Mouse (Mus musculus): ENCODE measurements around the gene Stac3. TPM values are rescaled to one million over a fixed set of nuclear protein-coding genes. Genes with fewer than 3 reads are reported as not detected.
A peak's percentile ranks its signal among the peaks of the same experiment; 100 is the strongest.

Gene Stac3
- polyA plus RNA-seq, 1 experiment: 9.8 TPM

- TF ChIP-seq CTCF (IDR thresholded peaks at IDR 0.05; ENCODE audit: borderline replicate concordance, extremely low read depth, insufficient read depth, insufficient read length) (no peak), POLR2A (IDR thresholded peaks at IDR 0.05; ENCODE audit: borderline replicate concordance, extremely low read depth, insufficient read depth, insufficient read length, poor library complexity, severe bottlenecking) (no peak)
- peak; percentile 96 for DNase-seq (ENCODE audit: low read depth)
Observed at GRCm38 (mm10) chr10:127509837-127510701, 8.6 kb downstream of the Stac3 start.

- no peak for TF ChIP-seq POLR2A (IDR thresholded peaks at IDR 0.05; ENCODE audit: borderline replicate concordance, extremely low read depth, insufficient read depth, insufficient read length, poor library complexity, severe bottlenecking)
- TF ChIP-seq CTCF (IDR thresholded peaks at IDR 0.05; ENCODE audit: borderline replicate concordance, extremely low read depth, insufficient read depth, insufficient read length): no peak
- DNase-seq (ENCODE audit: low read depth): peak; percentile 81
Observed at GRCm38 (mm10) chr10:127510895-127511617, 9.6 kb downstream of the Stac3 start.

GRCm38 (mm10) chr10:127511634-127512306 lies 10.3 kb downstream of the Stac3 start:
- TF ChIP-seq CTCF (IDR thresholded peaks at IDR 0.05; ENCODE audit: borderline replicate concordance, extremely low read depth, insufficient read depth, insufficient read length) (peak; percentile 14; the same call in 1 of the 2 replicates), POLR2A (IDR thresholded peaks at IDR 0.05; ENCODE audit: borderline replicate concordance, extremely low read depth, insufficient read depth, insufficient read length, poor library complexity, severe bottlenecking) (0 out of 2 replicates have a peak, but pooled peaks have one; percentile 14)
- DNase-seq (ENCODE audit: low read depth): peak; percentile 91

GRCm38 (mm10) chr10:127512307-127512666 lies 10.8 kb downstream of the Stac3 start:
- DNase-seq (ENCODE audit: low read depth): no peak
- TF ChIP-seq POLR2A (IDR thresholded peaks at IDR 0.05; ENCODE audit: borderline replicate concordance, extremely low read depth, insufficient read depth, insufficient read length, poor library complexity, severe bottlenecking) (no peak), CTCF (IDR thresholded peaks at IDR 0.05; ENCODE audit: borderline replicate concordance, extremely low read depth, insufficient read depth, insufficient read length) (no peak)

GRCm38 (mm10) chr10:127512813-127513212 lies 11.3 kb downstream of the Stac3 start:
- peak; percentile 97 for DNase-seq (ENCODE audit: low read depth)
- TF ChIP-seq CTCF (IDR thresholded peaks at IDR 0.05; ENCODE audit: borderline replicate concordance, extremely low read depth, insufficient read depth, insufficient read length): peak; percentile 100
- no peak for TF ChIP-seq POLR2A (IDR thresholded peaks at IDR 0.05; ENCODE audit: borderline replicate concordance, extremely low read depth, insufficient read depth, insufficient read length, poor library complexity, severe bottlenecking)

- TF ChIP-seq POLR2A (IDR thresholded peaks at IDR 0.05; ENCODE audit: borderline replicate concordance, extremely low read depth, insufficient read depth, insufficient read length, poor library complexity, severe bottlenecking) (no peak), CTCF (IDR thresholded peaks at IDR 0.05; ENCODE audit: borderline replicate concordance, extremely low read depth, insufficient read depth, insufficient read length) (no peak)
Observed at GRCm38 (mm10) chr10:127513501-127514091, 12.1 kb downstream of the Stac3 start.

GRCm38 (mm10) chr10:127514111-127514698 lies 12.7 kb downstream of the Stac3 start:
- no peak for TF ChIP-seq CTCF (IDR thresholded peaks at IDR 0.05; ENCODE audit: borderline replicate concordance, extremely low read depth, insufficient read depth, insufficient read length)
- no peak for TF ChIP-seq POLR2A (IDR thresholded peaks at IDR 0.05; ENCODE audit: borderline replicate concordance, extremely low read depth, insufficient read depth, insufficient read length, poor library complexity, severe bottlenecking)
- no peak for DNase-seq (ENCODE audit: low read depth)

More at GRCm38 (mm10) chr10:127513501-127514091, 12.1 kb downstream of the Stac3 start:
- DNase-seq (ENCODE audit: low read depth): peak; percentile 89

GRCm38 (mm10) chr10:127514764-127515163 lies 13.3 kb downstream of the Stac3 start, which contains the start of gene Ndufa4l2:
Ndufa4l2 (plus strand) TSS chr10:127514967.
- DNase-seq (ENCODE audit: low read depth): no peak
- TF ChIP-seq POLR2A (IDR thresholded peaks at IDR 0.05; ENCODE audit: borderline replicate concordance, extremely low read depth, insufficient read depth, insufficient read length, poor library complexity, severe bottlenecking) (no peak), CTCF (IDR thresholded peaks at IDR 0.05; ENCODE audit: borderline replicate concordance, extremely low read depth, insufficient read depth, insufficient read length) (no peak)

- no peak for DNase-seq (ENCODE audit: low read depth)
- TF ChIP-seq POLR2A (IDR thresholded peaks at IDR 0.05; ENCODE audit: borderline replicate concordance, extremely low read depth, insufficient read depth, insufficient read length, poor library complexity, severe bottlenecking) (no peak), CTCF (IDR thresholded peaks at IDR 0.05; ENCODE audit: borderline replicate concordance, extremely low read depth, insufficient read depth, insufficient read length) (no peak)
Observed at GRCm38 (mm10) chr10:127515271-127515982, 13.9 kb downstream of the Stac3 start.

- no peak for DNase-seq (ENCODE audit: low read depth)
- TF ChIP-seq POLR2A (IDR thresholded peaks at IDR 0.05; ENCODE audit: borderline replicate concordance, extremely low read depth, insufficient read depth, insufficient read length, poor library complexity, severe bottlenecking): no peak
- TF ChIP-seq CTCF (IDR thresholded peaks at IDR 0.05; ENCODE audit: borderline replicate concordance, extremely low read depth, insufficient read depth, insufficient read length): no peak
Observed at GRCm38 (mm10) chr10:127515983-127516459, 14.5 kb downstream of the Stac3 start.
